Mouse (Mus musculus): ENCODE data around the gene Rufy4.

DNA sequence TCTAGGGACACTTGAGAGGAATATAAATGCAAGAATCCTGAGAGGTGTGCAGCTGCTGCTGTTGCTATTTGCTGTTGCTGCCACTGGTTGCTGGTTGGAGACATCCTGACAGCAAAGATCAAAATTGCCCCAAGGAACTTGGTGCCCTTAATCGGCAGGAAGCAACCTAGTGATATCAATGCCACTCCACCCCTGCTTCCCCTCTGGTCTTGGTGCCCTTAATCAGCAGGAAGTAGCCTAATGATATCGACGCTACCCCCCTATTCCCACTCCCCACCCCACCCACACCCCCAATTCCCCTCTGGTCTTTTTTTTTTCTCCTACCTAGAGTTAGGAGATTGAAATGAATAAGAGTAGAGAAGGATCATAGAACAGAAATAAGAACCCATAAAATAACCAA, 47.4 kb downstream of the Rufy4 start:
- no peak for TF ChIP-seq CTCF (IDR thresholded peaks at IDR 0.05; ENCODE audit: control insufficient read depth, insufficient read depth, insufficient replicate concordance, low read depth, low read length)
- TF ChIP-seq POLR2A (IDR thresholded peaks at IDR 0.05; ENCODE audit: control insufficient read depth, low read depth, low read length): no peak
